Mouse (Mus musculus): ENCODE results near the gene Zmynd15. TPM values are rescaled to one million over a fixed set of nuclear protein-coding genes. Genes with fewer than 3 reads are reported as not detected.

Zmynd15 gene
- polyA plus RNA-seq, 1 experiment from 2014 or later = 0.59 TPM

DNA sequence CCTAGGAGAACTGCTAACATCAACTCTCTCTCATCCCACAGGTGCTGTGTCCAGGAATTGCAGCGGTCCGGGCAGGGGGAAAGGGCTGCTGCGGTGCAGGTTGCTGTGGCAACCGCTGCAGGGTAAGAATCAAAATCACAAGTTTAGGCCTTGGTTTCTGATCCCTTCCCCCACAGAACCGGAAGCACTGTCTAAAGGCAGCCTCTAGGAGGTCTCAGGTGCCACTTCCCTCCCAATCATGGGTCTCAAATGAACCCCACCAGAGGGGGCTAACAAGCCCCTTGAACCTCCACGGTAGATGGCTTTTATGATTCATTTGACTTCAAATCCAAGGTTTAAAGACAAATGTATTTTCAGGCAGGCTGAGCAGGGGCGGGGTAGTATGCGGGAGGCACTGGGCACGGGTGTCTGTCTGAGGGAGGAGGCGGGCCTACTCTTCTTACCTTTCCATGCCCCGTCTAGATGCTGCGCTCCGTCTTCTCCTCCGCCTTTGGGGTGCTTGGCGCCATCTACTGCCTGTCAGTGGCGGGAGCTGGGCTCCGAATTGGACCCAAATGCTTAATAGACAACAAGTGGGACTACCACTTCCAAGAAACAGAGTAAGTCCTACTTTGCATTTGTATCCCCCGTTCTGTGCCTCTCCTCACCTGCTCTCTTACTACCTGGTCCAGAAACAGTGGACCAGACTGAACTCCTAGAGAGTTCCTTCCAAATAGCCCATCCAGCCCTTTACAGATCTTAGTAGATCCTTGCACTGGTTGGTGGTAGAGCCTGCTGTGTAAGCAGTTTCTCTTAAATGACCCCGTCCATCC is 50.7 kb downstream of the Zmynd15 start:
- Histone ChIP-seq H3K27ac (no peak overlapping the region), H3K4me3 (peak overlapping the region; percentile 19; the same call in 1 of the 2 replicates), H3K4me1 (peaks cover 4% of the 10 kb centered on the region), H3K9me3 (no peaks in the 10 kb centered on the region), H3K36me3 (no peaks in the 10 kb centered on the region), H3K4me2 (peak overlapping the region; percentile 52), H3K27me3 (no peaks in the 10 kb centered on the region; the same call in 1 of the 2 replicates), H3K9ac (0 out of 2 replicates have a peak overlapping the region, but pooled peaks have one; percentile 40)
- peak; percentile 65; the same call in 1 of the 2 replicates for ATAC-seq (ENCODE audit: insufficient number of reproducible peaks, insufficient read depth, low FRiP score, low TSS enrichment, low read depth)
- WGBS = 9% methylated on average over 19 of the region's 19 CpGs

DNA sequence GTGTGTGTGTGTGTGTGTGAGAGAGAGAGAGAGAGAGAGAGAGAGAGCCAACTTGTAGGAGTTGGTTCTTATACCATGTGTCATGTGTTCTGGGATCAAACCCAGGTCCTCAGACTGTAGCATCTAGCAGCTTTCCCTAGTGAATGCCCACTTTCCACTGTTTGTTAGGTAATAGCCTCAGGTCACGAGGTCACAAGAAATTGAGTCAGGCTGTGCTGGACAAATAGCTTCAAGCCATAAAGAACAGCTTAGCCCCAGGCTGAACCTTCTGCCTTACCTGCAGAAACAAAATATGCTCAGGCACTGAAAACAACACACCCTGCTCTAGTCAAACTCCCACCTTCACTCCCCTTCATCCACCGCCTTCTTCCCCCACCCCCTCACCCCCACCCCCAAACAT is 52.0 kb downstream of the Zmynd15 start:
- Histone ChIP-seq H3K4me2 (no peak overlapping the region), H3K9me3 (no peaks in the 10 kb centered on the region), H3K4me3 (no peak overlapping the region), H3K9ac (no peak overlapping the region), H3K36me3 (no peaks in the 10 kb centered on the region), H3K4me1 (peaks cover 4% of the 10 kb centered on the region), H3K27ac (no peak overlapping the region), H3K27me3 (no peaks in the 10 kb centered on the region; the same call in 1 of the 2 replicates)
- WGBS = 48% methylated on average over 2 of the region's 2 CpGs
- ATAC-seq (ENCODE audit: insufficient number of reproducible peaks, insufficient read depth, low FRiP score, low TSS enrichment, low read depth) = no peak

DNA sequence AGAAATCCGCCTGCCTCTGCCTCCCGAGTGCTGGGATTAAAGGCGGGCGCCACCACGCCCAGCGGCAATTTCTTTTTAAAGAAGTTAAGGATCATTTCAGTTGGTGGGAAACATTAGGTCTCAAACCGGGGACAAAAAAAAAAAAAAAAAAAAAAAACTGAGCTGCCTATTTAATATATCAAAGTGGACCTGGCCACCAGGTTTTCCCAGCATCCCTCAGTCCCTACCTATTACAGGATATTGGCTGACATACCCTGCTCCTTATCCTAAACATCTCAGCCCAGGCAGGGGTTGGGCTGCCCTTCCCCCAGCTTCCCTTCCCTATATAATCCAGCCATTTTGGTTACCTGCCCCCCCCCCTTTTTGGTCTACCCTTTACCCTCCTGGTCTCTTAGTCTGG is 52.6 kb downstream of the Zmynd15 start:
- H3K27ac ChIP-seq = no peak overlapping the region
- no peak for ATAC-seq (ENCODE audit: insufficient number of reproducible peaks, insufficient read depth, low FRiP score, low TSS enrichment, low read depth)
- H3K36me3 ChIP-seq = no peaks in the 10 kb centered on the region

DNA sequence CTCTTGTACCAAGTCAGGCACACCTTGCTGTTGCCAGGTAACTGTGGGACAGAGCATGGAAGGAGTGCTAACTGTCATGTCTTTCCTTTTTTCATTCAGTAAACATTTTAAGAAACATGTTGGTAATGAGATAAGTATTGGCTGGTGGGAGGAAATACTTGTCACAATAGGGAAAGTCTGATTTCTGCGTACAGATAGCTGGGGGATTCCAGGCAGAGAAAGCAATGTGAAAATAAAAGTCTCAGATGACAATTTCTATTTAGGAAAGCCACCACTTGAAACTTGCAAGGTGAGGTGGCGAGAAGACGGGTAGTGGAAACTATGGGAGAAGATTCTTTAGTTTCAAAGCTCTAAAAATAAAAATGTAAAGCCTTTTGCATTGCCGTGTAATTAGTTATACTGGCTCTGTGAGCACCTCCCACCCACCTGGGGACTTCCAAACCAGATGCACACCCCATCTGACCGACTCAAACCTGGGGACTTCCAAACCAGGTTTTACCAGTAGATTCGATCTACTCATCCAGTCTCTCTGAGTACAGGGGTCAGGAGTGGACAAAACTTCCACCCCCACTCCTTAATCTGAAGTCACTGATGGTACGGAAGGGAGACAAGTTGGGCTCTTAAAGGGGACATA is 53.6 kb downstream of the Zmynd15 start:
- H3K9ac ChIP-seq = no peak overlapping the region
- no peaks in the 10 kb centered on the region for H3K9me3 ChIP-seq
- H3K4me3 ChIP-seq = no peak overlapping the region
- no peak overlapping the region for H3K4me2 ChIP-seq
- H3K27me3 ChIP-seq = no peaks in the 10 kb centered on the region; the same call in 1 of the 2 replicates
- peaks cover 4% of the 10 kb centered on the region for H3K4me1 ChIP-seq
- ATAC-seq (ENCODE audit: insufficient number of reproducible peaks, insufficient read depth, low FRiP score, low TSS enrichment, low read depth) = no peak
- H3K27ac ChIP-seq = no peak overlapping the region
- WGBS = 64% methylated on average over 7 of the region's 7 CpGs
- H3K36me3 ChIP-seq = no peaks in the 10 kb centered on the region

More for the DNA sequence above, 52.6 kb downstream of the Zmynd15 start:
- Histone ChIP-seq H3K9me3 (no peaks in the 10 kb centered on the region), H3K4me3 (no peak overlapping the region), H3K4me2 (no peak overlapping the region), H3K27me3 (no peaks in the 10 kb centered on the region; the same call in 1 of the 2 replicates), H3K9ac (no peak overlapping the region), H3K4me1 (peaks cover 4% of the 10 kb centered on the region)
- WGBS = 86% methylated on average over 7 of the region's 7 CpGs

DNA sequence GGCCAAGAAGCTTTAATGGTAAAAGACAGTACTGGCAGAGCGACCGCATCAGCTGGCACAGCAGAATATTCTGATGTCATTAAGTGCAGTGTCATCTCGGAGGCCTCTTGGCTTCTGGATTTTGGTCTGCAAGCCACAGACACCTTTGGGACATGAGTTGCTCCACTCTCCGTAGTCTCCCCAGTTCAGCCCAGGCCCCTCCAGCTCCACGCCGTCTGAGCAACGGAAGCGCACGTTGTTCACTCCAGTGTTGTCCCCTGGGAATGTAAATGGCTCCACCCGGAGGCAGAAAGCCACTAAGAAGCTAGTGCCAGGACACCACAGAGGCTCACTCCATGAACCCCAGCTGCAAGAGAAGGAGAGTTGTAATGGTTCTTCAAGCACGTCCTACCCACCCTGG is 54.3 kb downstream of the Zmynd15 start:
- H3K9ac ChIP-seq = no peak overlapping the region
- no peaks in the 10 kb centered on the region for H3K36me3 ChIP-seq
- H3K4me2 ChIP-seq = no peak overlapping the region
- H3K27me3 ChIP-seq = no peaks in the 10 kb centered on the region; the same call in 1 of the 2 replicates
- no peak overlapping the region for H3K4me3 ChIP-seq
- H3K4me1 ChIP-seq = peaks cover 4% of the 10 kb centered on the region
- WGBS = 52% methylated on average over 11 of the region's 11 CpGs
- H3K9me3 ChIP-seq = no peaks in the 10 kb centered on the region
- H3K27ac ChIP-seq = no peak overlapping the region; the same call in 1 of the 2 replicates
- no peak for ATAC-seq (ENCODE audit: insufficient number of reproducible peaks, insufficient read depth, low FRiP score, low TSS enrichment, low read depth)

DNA sequence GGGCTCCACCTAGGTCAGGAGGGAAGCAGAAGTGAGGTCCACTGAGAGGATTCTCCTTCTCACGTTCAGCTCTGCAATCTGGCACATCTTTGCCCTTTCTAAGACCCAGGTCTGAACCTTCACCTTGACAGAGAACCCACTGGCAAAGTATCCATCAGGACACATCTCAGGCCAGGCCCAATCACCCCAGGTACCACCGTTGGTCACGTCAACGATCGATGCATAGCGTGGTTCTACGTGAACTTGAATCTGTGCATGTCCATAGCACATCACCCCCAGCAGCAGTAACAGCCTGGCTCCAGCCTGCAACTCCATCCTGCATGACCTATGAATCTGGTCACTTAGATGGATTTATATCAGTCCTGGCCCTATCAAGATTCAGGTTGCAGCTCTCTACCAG is 55.1 kb downstream of the Zmynd15 start, which contains the start of gene Vmo1:
Gene Vmo1 (minus strand): TSS at position 329 of the 400 bp plus-strand sequence.
- Histone ChIP-seq H3K36me3 (no peaks in the 10 kb centered on the region), H3K4me2 (no peak within 1 kb of the TSS), H3K4me1 (peaks cover 4% of the 10 kb centered on the region), H3K27me3 (no peaks in the 10 kb centered on the region; the same call in 1 of the 2 replicates), H3K4me3 (no peak within 1 kb of the TSS), H3K27ac (no peak within 1 kb of the TSS; the same call in 1 of the 2 replicates), H3K9ac (0 out of 2 replicates have a peak within 1 kb of the TSS, but pooled peaks have one; percentile 6), H3K9me3 (no peaks in the 10 kb centered on the region)
- no peak for ATAC-seq (ENCODE audit: insufficient number of reproducible peaks, insufficient read depth, low FRiP score, low TSS enrichment, low read depth)
- 85% methylated on average over 7 of the region's 7 CpGs for WGBS

Small RNA genes lying within 50 kb of the gene (microRNA-seq; reads per million reads assigned to microRNA genes)
- not detected for gene Mir7115

Other genes with a start within 250 kb of the Zmynd15 start
- 1.9 and 3.5 TPM in 2 replicates for gene Slc16a11, start 246.7 kb upstream of the Zmynd15 start, polyA plus RNA-seq (2015; fragmentation: Nextera tagmentation; extraction: Ambion mirVana)
- gene Slc16a13, start 238.4 kb upstream of the Zmynd15 start, polyA plus RNA-seq (2015; fragmentation: Nextera tagmentation; extraction: Ambion mirVana) = 9.8 and 13.0 TPM in 2 replicates
- 11.1 and 11.3 TPM in 2 replicates for gene Bcl6b, start 229.6 kb upstream of the Zmynd15 start, polyA plus RNA-seq (2015; fragmentation: Nextera tagmentation; extraction: Ambion mirVana)
- 188 and 200 TPM in 2 replicates for gene 0610010K14Rik, start 221.5 kb upstream of the Zmynd15 start, polyA plus RNA-seq (2015; fragmentation: Nextera tagmentation; extraction: Ambion mirVana)
- gene Gm21988, start 219.6 kb upstream of the Zmynd15 start, polyA plus RNA-seq (2015; fragmentation: Nextera tagmentation; extraction: Ambion mirVana) = 11.7 and 13.9 TPM in 2 replicates
- 168 and 170 TPM in 2 replicates for gene Rnasek, start 219.6 kb upstream of the Zmynd15 start, polyA plus RNA-seq (2015; fragmentation: Nextera tagmentation; extraction: Ambion mirVana)
- gene Alox12, start 204.1 kb upstream of the Zmynd15 start, polyA plus RNA-seq (2015; fragmentation: Nextera tagmentation; extraction: Ambion mirVana) = 6.7 and 7.6 TPM in 2 replicates
- gene Alox12e, start 136.8 kb upstream of the Zmynd15 start, polyA plus RNA-seq (2015; fragmentation: Nextera tagmentation; extraction: Ambion mirVana) = 0.32 and 0.67 TPM in 2 replicates
- 0.87 and 1.3 TPM in 2 replicates for gene Alox15, start 107.4 kb upstream of the Zmynd15 start, polyA plus RNA-seq (2015; fragmentation: Nextera tagmentation; extraction: Ambion mirVana)
- gene Pelp1, start 49.4 kb upstream of the Zmynd15 start, polyA plus RNA-seq (2015; fragmentation: Nextera tagmentation; extraction: Ambion mirVana) = 37.1 and 42.1 TPM in 2 replicates
- 18.1 and 19.4 TPM in 2 replicates for gene Arrb2, start 26.8 kb upstream of the Zmynd15 start, polyA plus RNA-seq (2015; fragmentation: Nextera tagmentation; extraction: Ambion mirVana)
- gene Med11, start 7.5 kb upstream of the Zmynd15 start, polyA plus RNA-seq (2015; fragmentation: Nextera tagmentation; extraction: Ambion mirVana) = 40.8 and 44.7 TPM in 2 replicates
- 2.4 and 2.6 TPM in 2 replicates for gene Cxcl16, start 551 bp downstream of the Zmynd15 start, polyA plus RNA-seq (2015; fragmentation: Nextera tagmentation; extraction: Ambion mirVana)
- 0.69 TPM in 1 of 2 replicates, not detected in the other for gene Tm4sf5, start 45.8 kb downstream of the Zmynd15 start, polyA plus RNA-seq (2015; fragmentation: Nextera tagmentation; extraction: Ambion mirVana)
- 0.56 TPM in 1 of 2 replicates, not detected in the other for gene Vmo1, start 55.2 kb downstream of the Zmynd15 start, polyA plus RNA-seq (2015; fragmentation: Nextera tagmentation; extraction: Ambion mirVana)
- 0.45 TPM in 1 of 2 replicates, not detected in the other for gene Gltpd2, start 59.8 kb downstream of the Zmynd15 start, polyA plus RNA-seq (2015; fragmentation: Nextera tagmentation; extraction: Ambion mirVana)
- 837 and 839 TPM in 2 replicates for gene Psmb6, start 65.9 kb downstream of the Zmynd15 start, polyA plus RNA-seq (2015; fragmentation: Nextera tagmentation; extraction: Ambion mirVana)
- not detected in 2 replicates for gene Gm40193, start 73.5 kb downstream of the Zmynd15 start, polyA plus RNA-seq (2015; fragmentation: Nextera tagmentation; extraction: Ambion mirVana)
- 5.3 and 6.5 TPM in 2 replicates for gene Pld2, start 80.6 kb downstream of the Zmynd15 start, polyA plus RNA-seq (2015; fragmentation: Nextera tagmentation; extraction: Ambion mirVana)
- 14.6 and 16.5 TPM in 2 replicates for gene Mink1, start 103.4 kb downstream of the Zmynd15 start, polyA plus RNA-seq (2015; fragmentation: Nextera tagmentation; extraction: Ambion mirVana)
- not detected in 2 replicates for gene 4930544D05Rik, start 156.4 kb downstream of the Zmynd15 start, polyA plus RNA-seq (2015; fragmentation: Nextera tagmentation; extraction: Ambion mirVana)
- gene Chrne, start 159.8 kb downstream of the Zmynd15 start, polyA plus RNA-seq (2015; fragmentation: Nextera tagmentation; extraction: Ambion mirVana) = not detected in 2 replicates
- gene Gp1ba, start 179.7 kb downstream of the Zmynd15 start, polyA plus RNA-seq (2015; fragmentation: Nextera tagmentation; extraction: Ambion mirVana) = 0.10 and 0.37 TPM in 2 replicates
- gene Rnf167, start 187.8 kb downstream of the Zmynd15 start, polyA plus RNA-seq (2015; fragmentation: Nextera tagmentation; extraction: Ambion mirVana) = 131 and 135 TPM in 2 replicates
- gene Slc25a11, start 188.0 kb downstream of the Zmynd15 start, polyA plus RNA-seq (2015; fragmentation: Nextera tagmentation; extraction: Ambion mirVana) = 167 and 170 TPM in 2 replicates
- gene Pfn1, start 195.2 kb downstream of the Zmynd15 start, polyA plus RNA-seq (2015; fragmentation: Nextera tagmentation; extraction: Ambion mirVana) = 1,478 and 1,672 TPM in 2 replicates
- 18.3 and 19.7 TPM in 2 replicates for gene Eno3, start 197.8 kb downstream of the Zmynd15 start, polyA plus RNA-seq (2015; fragmentation: Nextera tagmentation; extraction: Ambion mirVana)
- 159 and 163 TPM in 2 replicates for gene Spag7, start 210.0 kb downstream of the Zmynd15 start, polyA plus RNA-seq (2015; fragmentation: Nextera tagmentation; extraction: Ambion mirVana)
- gene Camta2, start 228.7 kb downstream of the Zmynd15 start, polyA plus RNA-seq (2015; fragmentation: Nextera tagmentation; extraction: Ambion mirVana) = 13.4 TPM in 2 replicates
- 1.1 and 1.3 TPM in 2 replicates for gene Inca1, start 240.7 kb downstream of the Zmynd15 start, polyA plus RNA-seq (2015; fragmentation: Nextera tagmentation; extraction: Ambion mirVana)
- 4.2 and 4.5 TPM in 2 replicates for gene Kif1c, start 241.1 kb downstream of the Zmynd15 start, polyA plus RNA-seq (2015; fragmentation: Nextera tagmentation; extraction: Ambion mirVana)

Measured in embryonic facial prominence, embryonic 13.5 days (tissue).